Mouse (Mus musculus) kidney, adult 2 months (tissue): ENCODE measurements around the gene Tapt1.

Experiments used
- CTCF ChIP-seq: fragments of 200-500 bp; conservative IDR thresholded peaks from 2 replicates; pipeline ENCODE4 v1.5.1; 2011; ENCODE audit warnings: low read depth, mild to moderate bottlenecking, control low read depth, low read length, moderate library complexity, mixed read lengths; ENCODE audit not compliant: insufficient read depth, insufficient read length
- POLR2A ChIP-seq: fragments of 200-500 bp; IDR thresholded peaks from one replicate; pipeline ENCODE4 v1.6.1; 2011; ENCODE audit warnings: low read depth, low read length, control low read depth

DNA sequence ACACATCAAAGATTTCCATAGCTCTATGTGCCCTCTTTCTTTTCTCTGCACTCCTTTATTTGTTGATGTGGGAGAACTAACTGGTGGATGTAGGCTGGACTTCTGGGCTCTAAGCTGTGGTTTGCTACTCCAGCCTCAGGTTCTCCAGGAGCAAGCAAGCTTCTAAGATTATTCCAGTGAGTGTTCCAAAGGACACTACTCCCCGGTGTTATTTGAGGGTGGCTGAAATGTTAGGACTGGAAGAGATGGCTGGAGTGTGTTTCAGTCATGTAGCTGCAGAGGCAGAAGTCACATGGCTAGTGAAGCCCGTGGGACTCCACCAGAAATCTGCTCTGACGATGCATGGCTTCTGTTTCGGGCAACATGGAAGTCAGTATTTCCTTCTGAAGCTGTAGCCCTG lies 2.3 kb upstream of the Tapt1 start:
- no peak for TF ChIP-seq CTCF
- TF ChIP-seq POLR2A = no peak
